Mouse (Mus musculus): ENCODE measurements at regions not wholly inside any gene's neighbourhood (a gene's known extent, or its start where the extent isn't known, plus 50 kb on each side); places are given as distances from the start of the nearest gene placed in this dataset.

DNA sequence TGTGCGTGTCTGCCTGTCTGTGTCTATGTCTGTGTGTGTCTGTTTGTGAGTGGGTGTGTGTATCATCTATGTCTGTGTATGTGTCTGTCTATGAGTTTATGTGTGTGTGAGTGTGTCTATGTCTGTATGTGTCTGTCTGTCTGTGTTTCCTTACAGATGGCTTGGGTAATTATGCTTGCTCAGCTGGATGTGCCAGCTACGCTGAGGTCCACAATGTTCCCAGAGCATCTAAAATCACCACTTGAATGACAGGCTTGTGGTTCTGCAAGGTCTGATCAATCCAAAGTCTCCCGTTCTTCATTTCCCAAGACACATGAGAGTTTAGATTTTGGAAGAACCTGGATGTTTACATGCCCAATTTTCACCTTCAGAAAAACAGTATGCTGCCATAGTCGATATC lies 573.2 kb downstream of the Nfib start:
- TF ChIP-seq CTCF (IDR thresholded peaks at IDR 0.05) = no peak
- no peak for TF ChIP-seq EP300 (IDR thresholded peaks at IDR 0.05)

Measured in lung, postnatal 0 days (tissue).